Mouse (Mus musculus): ENCODE measurements around the gene Grin2b. TPM values are rescaled to one million over a fixed set of nuclear protein-coding genes. Genes with fewer than 3 reads are reported as not detected.

Grin2b gene
- polyA plus RNA-seq (2014; fragmentation: Illumina TruSeq; extraction: RNeasy Lipid Tissue Mini Kit (QIAGEN cat#74804); ENCODE audit: low read depth, low replicate concordance) = 0.06 TPM

GRCm38 (mm10) chr6:136173191-136173896, at the start of gene Grin2b:
Gene Grin2b, minus strand, starts transcription at chr6:136173511.

Other genes with a start within 250 kb of the Grin2b start
- gene Gm8994, start 154.0 kb upstream of the Grin2b start, polyA plus RNA-seq (2014; fragmentation: Illumina TruSeq; extraction: RNeasy Lipid Tissue Mini Kit (QIAGEN cat#74804); ENCODE audit: low read depth, low replicate concordance) = not detected
- gene E330021D16Rik, start 242.1 kb upstream of the Grin2b start, polyA plus RNA-seq (2014; fragmentation: Illumina TruSeq; extraction: RNeasy Lipid Tissue Mini Kit (QIAGEN cat#74804); ENCODE audit: low read depth, low replicate concordance) = not detected

Measured in adrenal gland, adult 10 weeks (tissue).